Mouse (Mus musculus): Measurements from ENCODE around the gene Pcgf3. TPM values are rescaled to one million over a fixed set of nuclear protein-coding genes. Genes with fewer than 3 reads are reported as not detected.

The Pcgf3 gene
- 35.9 and 48.4 TPM in 2 replicates for polyA plus RNA-seq (2012; rRNA removed)

DNA sequence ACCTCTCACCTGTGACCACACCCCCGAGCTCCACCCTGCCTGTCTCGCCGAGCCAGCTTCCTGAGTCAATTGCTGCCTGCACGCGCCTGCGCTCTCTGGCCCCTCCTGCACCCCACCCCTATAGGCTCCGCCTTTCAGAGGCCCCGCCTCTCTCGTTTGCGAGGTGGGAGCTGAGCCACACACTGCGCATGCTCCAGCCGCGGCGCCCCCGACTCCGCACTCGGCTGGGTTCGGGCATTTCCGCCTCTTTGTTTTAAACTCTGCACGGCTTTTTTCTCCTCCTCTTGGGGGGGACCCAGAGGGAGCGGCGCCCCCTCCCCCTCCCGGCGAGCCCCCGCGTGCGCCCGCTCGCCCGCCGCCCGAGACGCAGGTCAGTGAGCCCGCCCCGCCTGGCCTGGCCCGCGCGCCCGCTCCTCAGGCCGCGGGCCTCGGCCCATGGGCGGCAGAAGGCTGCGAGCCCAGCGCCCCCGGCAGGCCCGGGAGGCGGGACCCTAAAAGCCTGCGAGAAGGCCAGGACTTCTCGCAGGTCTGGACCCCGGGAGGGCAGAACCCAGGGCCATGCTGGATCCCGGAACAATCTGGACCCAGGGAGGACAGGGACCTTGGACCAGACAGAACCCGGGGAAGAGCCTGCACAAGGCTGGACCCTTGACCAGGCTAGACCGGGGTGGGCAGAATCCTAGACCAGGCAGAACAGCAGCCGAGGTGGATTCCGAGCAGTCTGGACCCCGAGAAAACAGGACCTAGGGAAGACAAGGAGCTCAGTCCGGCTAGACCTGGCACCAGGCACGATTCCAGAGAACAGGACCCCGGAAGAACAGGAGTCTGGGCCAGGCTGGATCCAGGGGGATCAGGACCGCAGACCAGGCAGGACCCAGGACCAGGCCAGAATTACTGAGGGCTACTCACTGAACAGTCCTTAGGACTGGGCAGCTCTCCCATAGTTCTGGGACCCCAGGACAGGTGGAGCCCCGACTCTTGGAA lies at the start of gene Pcgf3:
Gene Pcgf3, plus strand, starts transcription at position 151 of the 984 bp plus-strand sequence.
- TF ChIP-seq CTCF (IDR thresholded peaks at IDR 0.05; ENCODE audit: borderline replicate concordance, extremely low read depth, insufficient read depth, insufficient read length), result no peak
- peak; percentile 43; the same call in 1 of the 2 replicates for TF ChIP-seq POLR2A (IDR thresholded peaks at IDR 0.05; ENCODE audit: borderline replicate concordance, extremely low read depth, insufficient read depth, insufficient read length, poor library complexity, severe bottlenecking)
- DNase-seq (ENCODE audit: low read depth), result peak; percentile 98

DNA sequence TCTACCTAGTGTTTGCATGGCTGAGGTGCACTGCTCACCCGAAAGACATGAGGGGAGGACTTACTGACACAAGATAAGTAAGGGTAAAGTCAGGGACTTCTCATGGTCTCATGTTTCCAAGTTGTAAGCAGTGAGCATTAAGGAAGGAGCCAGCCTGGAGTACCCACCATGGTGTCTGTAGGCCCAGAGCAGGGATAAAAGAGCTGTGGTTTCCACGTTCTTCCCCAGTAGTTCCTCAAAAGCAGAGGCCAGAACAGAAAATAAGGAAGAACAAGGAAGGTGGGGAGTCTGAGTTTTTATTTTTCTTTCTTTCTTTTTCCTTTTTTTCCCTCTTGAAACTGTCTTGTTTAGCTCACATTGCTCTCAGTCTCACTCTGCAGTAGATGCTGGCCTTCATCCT lies 46.3 kb upstream of the Pcgf3 start:
- no peak for DNase-seq (ENCODE audit: low read depth)
- TF ChIP-seq CTCF (IDR thresholded peaks at IDR 0.05; ENCODE audit: borderline replicate concordance, extremely low read depth, insufficient read depth, insufficient read length) (no peak), POLR2A (IDR thresholded peaks at IDR 0.05; ENCODE audit: borderline replicate concordance, extremely low read depth, insufficient read depth, insufficient read length, poor library complexity, severe bottlenecking) (no peak)

DNA sequence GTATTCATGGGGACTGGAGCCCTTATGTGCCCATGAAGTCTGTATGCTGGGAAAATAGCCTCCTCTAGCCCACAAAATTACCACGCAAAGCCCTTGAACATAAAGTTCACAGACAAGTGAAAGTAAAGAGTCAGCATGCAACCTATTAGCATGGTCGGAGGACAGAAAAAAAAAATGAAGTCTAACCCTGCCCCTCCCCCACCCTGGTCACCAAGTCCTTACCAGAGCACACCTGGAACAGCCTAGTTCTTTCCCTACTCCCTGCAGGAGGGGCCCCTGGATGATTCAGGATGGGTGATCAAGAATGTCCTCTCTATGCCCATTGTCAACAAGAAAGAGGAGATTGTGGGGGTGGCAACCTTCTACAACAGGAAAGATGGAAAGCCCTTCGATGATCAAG lies 38.3 kb upstream of the Pcgf3 start:
- no peak for DNase-seq (ENCODE audit: low read depth)
- TF ChIP-seq POLR2A (IDR thresholded peaks at IDR 0.05; ENCODE audit: borderline replicate concordance, extremely low read depth, insufficient read depth, insufficient read length, poor library complexity, severe bottlenecking) (no peak), CTCF (IDR thresholded peaks at IDR 0.05; ENCODE audit: borderline replicate concordance, extremely low read depth, insufficient read depth, insufficient read length) (no peak)

DNA sequence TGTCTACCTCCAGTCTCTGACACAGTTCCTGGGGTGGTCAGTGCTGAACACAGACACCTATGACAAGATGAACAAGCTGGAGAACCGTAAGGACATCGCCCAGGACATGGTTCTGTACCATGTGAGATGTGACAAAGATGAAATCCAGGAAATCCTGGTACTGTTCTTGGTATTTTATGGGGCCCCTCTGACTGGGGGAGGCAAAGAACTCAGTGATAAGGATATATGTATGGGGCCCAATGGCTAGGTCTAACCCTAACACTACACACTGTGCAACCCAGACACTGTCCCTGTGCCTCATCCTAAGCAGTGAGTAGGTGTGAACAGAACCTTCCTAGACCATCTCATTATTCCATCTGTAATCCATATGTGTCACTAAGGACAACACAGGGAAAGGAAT lies 37.6 kb upstream of the Pcgf3 start:
- TF ChIP-seq POLR2A (IDR thresholded peaks at IDR 0.05; ENCODE audit: borderline replicate concordance, extremely low read depth, insufficient read depth, insufficient read length, poor library complexity, severe bottlenecking), result no peak
- no peak for TF ChIP-seq CTCF (IDR thresholded peaks at IDR 0.05; ENCODE audit: borderline replicate concordance, extremely low read depth, insufficient read depth, insufficient read length)
- no peak for DNase-seq (ENCODE audit: low read depth)

DNA sequence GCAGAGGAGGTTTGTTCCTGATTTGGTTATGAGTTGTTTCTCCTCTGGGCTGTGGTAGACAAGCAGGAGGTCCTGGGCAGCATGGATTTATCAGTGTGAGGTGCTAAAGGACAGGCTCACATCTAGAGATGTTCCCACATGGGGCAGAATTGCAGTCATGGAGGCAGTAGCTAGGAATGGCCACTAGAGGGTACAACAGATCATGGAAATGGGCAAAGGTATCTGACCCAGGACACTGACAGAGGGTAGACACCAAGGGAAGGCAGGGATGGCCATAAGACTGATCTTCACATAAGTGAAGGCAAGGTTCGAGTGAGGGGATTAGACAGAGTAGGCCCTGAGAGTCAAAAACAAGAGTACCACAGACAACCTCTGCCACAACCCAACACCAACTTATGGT lies 33.8 kb upstream of the Pcgf3 start:
- DNase-seq (ENCODE audit: low read depth), result peak; percentile 33
- peak; percentile 71; the same call in 1 of the 2 replicates for TF ChIP-seq CTCF (IDR thresholded peaks at IDR 0.05; ENCODE audit: borderline replicate concordance, extremely low read depth, insufficient read depth, insufficient read length)
- no peak for TF ChIP-seq POLR2A (IDR thresholded peaks at IDR 0.05; ENCODE audit: borderline replicate concordance, extremely low read depth, insufficient read depth, insufficient read length, poor library complexity, severe bottlenecking)

DNA sequence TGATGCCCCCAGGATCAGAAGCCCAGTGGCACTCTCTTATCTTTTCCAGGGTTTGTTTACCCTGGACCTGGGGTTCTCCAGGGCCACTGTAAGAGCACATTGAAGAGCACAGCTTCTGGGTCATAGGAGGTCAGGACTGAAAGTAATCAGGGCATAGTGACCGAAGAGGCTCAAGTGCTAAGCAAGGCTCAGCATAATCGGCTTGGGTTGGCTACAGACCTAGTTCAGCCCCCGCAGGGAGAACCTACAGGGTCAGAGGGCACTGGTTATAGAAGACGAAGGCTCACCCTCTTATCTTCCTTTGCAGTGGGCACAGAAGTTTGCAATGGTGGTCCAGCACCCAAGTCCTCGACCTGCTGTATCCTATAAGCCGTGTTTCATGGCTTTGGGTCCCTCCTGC lies 29.8 kb upstream of the Pcgf3 start:
- no peak for TF ChIP-seq CTCF (IDR thresholded peaks at IDR 0.05; ENCODE audit: borderline replicate concordance, extremely low read depth, insufficient read depth, insufficient read length)
- no peak for TF ChIP-seq POLR2A (IDR thresholded peaks at IDR 0.05; ENCODE audit: borderline replicate concordance, extremely low read depth, insufficient read depth, insufficient read length, poor library complexity, severe bottlenecking)
- no peak for DNase-seq (ENCODE audit: low read depth)

DNA sequence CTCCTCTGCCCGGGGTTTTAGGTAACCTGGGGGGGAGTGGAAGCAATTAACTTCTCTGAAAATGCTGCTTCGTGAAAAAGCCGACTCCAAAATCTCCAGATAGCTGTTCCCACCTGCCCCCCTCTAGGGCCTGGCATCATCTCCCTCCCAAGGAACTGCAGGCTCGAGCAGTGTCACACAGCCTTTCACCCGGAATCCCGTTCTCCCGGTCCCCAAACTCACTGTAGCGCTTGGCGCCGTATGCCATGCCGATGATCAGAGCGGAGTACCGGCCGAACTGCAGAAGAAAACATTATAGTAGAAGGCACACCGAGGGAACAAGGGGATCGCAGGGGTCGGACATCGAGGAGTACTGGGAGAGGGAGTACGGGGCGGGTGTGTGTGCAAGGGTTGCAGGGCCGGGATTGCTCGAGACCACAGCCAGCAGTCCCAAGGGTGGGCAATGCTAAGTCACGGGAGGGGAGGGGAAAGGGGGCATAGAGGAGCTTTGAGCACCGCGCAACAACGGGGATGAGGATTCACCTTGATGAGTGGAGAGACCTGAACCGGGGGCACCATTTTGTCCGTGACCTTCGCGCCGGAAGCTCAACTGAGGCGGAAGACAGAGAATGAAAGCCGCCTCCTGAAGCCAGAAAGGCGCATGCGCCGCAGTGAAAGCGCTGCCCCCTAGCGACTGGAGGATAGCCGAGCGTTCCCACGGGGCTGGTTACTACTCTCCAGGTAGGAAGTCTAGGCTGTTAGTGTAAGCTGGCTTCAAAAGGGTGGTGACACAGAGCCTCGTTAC lies 27.0 kb upstream of the Pcgf3 start, which contains the start of gene Atp5k:
Gene Atp5k, minus strand, starts transcription at position 645 of the 784 bp plus-strand sequence.
- TF ChIP-seq CTCF (IDR thresholded peaks at IDR 0.05; ENCODE audit: borderline replicate concordance, extremely low read depth, insufficient read depth, insufficient read length) (peak; percentile 92), POLR2A (IDR thresholded peaks at IDR 0.05; ENCODE audit: borderline replicate concordance, extremely low read depth, insufficient read depth, insufficient read length, poor library complexity, severe bottlenecking) (peak; percentile 46; the same call in 1 of the 2 replicates)
- DNase-seq (ENCODE audit: low read depth), result peak; percentile 96

DNA sequence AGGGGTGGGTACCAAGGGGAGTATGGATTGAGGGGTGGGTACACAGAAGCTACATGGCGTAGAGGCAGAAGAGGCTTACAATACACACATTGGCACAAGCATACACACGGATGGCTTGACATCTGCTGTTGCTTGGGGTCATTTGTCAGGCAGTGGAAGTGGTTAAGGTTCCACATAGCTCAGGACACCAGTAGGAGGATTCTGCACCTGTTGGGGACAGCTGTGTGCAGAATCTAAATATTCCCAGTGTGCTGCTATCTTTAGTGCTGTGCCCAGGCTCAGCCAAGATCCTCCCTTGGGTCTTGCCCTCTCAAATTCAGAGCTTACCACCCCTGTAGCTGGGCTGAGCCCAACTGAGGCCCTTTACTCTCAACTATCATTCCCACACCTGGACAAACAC lies 24.9 kb upstream of the Pcgf3 start:
- no peak for DNase-seq (ENCODE audit: low read depth)
- TF ChIP-seq POLR2A (IDR thresholded peaks at IDR 0.05; ENCODE audit: borderline replicate concordance, extremely low read depth, insufficient read depth, insufficient read length, poor library complexity, severe bottlenecking) (no peak), CTCF (IDR thresholded peaks at IDR 0.05; ENCODE audit: borderline replicate concordance, extremely low read depth, insufficient read depth, insufficient read length) (no peak)

DNA sequence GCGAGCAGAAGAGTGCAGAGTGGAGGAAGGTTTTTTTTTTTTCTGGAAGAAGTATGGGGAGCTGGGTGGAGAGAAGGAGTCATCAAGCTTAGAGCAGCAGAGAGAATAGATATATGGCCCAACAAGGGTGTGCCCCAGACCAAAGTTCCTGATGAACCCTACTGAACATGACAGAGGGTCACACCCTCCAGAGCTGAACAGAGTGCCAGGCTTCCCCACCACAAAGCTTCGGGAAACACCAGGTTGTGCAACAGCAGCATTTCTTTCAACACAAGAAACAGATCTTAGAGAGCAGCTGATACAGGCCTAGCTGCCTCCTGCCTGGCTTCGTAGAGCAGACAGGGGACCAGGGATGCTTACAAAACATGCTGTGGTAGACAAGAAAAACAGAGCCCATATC lies 14.1 kb upstream of the Pcgf3 start:
- no peak for TF ChIP-seq CTCF (IDR thresholded peaks at IDR 0.05; ENCODE audit: borderline replicate concordance, extremely low read depth, insufficient read depth, insufficient read length)
- no peak for TF ChIP-seq POLR2A (IDR thresholded peaks at IDR 0.05; ENCODE audit: borderline replicate concordance, extremely low read depth, insufficient read depth, insufficient read length, poor library complexity, severe bottlenecking)
- DNase-seq (ENCODE audit: low read depth), result no peak

DNA sequence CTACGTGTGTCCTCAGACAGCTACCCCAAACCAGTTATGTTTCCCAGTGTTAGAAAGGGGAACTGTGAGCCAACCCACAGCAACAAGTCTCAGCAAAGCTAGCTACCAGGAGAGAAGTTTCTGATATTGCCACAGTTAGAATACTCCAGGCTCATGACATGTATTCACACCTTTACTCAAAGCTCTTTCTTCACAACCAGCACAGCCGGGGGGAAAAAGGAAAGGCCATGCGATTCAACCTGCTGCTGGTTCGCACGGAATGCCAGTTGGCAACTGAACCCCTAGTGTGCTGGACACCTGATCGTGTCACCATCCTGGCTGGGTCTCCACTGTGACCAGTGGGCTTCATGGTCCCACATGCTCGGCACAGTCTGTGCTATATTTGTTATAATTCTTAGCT lies 13.2 kb upstream of the Pcgf3 start:
- TF ChIP-seq POLR2A (IDR thresholded peaks at IDR 0.05; ENCODE audit: borderline replicate concordance, extremely low read depth, insufficient read depth, insufficient read length, poor library complexity, severe bottlenecking) (no peak), CTCF (IDR thresholded peaks at IDR 0.05; ENCODE audit: borderline replicate concordance, extremely low read depth, insufficient read depth, insufficient read length) (no peak)
- DNase-seq (ENCODE audit: low read depth), result no peak

Data from brain, embryonic 14.5 days (tissue).